Mouse (Mus musculus): ENCODE measurements around the gene Krt36. TPM values are rescaled to one million over a fixed set of nuclear protein-coding genes. Genes with fewer than 3 reads are reported as not detected.

Gene Krt36
- total RNA-seq, 1 experiment from 2014 or later: 0.18 TPM

DNA sequence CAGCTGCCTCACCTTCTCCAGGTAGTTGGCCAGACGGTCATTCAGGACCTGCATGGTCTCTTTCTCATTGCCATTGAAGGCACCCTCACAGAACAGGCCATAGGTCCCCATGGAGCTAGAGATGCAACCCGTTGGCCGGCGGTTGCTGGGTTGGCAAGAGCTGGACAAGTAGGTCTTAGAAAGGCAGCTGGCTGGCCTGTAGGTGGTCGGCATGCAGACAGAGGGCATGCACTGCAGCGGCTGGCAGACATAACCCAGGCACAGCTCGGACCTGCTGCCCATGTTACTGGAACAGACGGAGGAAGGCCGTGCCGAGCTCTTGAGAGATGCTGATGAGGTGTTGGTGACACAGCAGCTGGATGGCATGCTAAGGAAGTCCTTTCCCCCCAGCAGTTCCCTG, 17.6 kb downstream of the Krt36 start, which contains the start of gene Krt32:
TSS of gene Krt32 (minus strand) at position 366 of the 400 bp plus-strand sequence.
- DNase-seq: no peak

- DNase-seq: no peak
Observed at GRCm38 (mm10) chr11:100073873-100074272, 31.6 kb downstream of the Krt36 start.

- DNase-seq: no peak
Observed at GRCm38 (mm10) chr11:100067293-100068036, 38.0 kb downstream of the Krt36 start.

- no peak for DNase-seq
Observed at GRCm38 (mm10) chr11:100066236-100067010, 39.0 kb downstream of the Krt36 start.

- no peak for DNase-seq
Observed at GRCm38 (mm10) chr11:100058875-100059274, 46.6 kb downstream of the Krt36 start.

DNA sequence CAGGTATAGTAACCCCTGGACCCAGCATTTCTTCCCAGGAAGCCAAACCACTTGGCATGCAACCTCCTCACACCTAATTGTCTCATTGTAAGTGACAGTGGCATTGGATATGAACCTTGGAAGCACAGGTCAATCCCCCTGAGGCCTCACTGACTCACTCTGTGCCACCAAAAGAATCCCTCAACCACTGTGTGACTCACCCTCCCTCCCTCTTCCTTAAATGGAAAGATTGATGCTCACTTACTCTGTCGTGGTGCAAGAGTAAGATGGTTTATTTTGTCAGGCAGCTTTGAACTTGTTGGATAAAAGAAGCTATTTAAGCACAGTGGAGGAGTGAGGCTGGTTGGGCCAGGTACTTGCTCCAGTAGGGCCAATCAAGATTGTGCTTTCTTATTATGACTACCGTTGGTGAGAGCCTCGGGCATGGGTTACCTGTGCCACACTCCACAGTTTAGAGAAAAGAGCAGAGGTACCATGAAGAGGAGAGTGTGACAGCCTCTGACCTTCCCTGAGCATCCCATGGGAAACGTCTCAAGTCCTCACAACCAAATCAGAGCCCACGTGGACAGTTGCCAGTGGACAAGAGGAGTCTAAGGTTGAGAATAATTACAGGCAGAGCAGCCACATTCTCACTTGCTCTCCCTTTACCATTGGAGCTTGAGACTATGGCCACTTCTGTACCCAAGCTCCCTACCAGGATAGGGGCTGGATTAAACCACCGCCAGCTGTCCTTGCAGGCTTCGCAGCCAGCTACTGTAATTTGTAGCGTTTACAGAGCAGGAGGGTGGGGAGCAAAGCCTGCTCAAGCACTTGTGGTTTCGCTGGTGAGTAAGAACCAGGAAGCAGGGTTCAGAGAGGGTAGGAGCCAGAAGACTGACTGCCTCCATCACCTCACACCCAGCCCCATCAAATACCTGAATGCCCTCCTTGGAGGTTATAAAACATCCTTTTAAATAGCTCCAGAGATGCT, 49.5 kb downstream of the Krt36 start:
- no peak for DNase-seq

Other genes starting within 250 kb of the Krt36 start
- gene Gm11568, start 247.7 kb downstream of the Krt36 start, total RNA-seq (2021): not detected in 2 replicates
- gene Gm11559, start 241.2 kb downstream of the Krt36 start, total RNA-seq (2021): not detected in 2 replicates
- gene Krtap9-1, start 232.2 kb downstream of the Krt36 start, total RNA-seq (2021): not detected in 2 replicates
- gene Gm11567, start 226.4 kb downstream of the Krt36 start, total RNA-seq (2021): not detected in 2 replicates
- not detected in 2 replicates for gene Krtap31-1, start 197.7 kb downstream of the Krt36 start, total RNA-seq (2021)
- gene Gm11565, start 190.9 kb downstream of the Krt36 start, total RNA-seq (2021): not detected in 2 replicates
- gene Krtap31-2, start 169.3 kb downstream of the Krt36 start, total RNA-seq (2021): not detected in 2 replicates
- gene Krtap9-5, start 157.2 kb downstream of the Krt36 start, total RNA-seq (2021): not detected in 2 replicates
- gene Krtap29-1, start 126.6 kb downstream of the Krt36 start, total RNA-seq (2021): not detected in 2 replicates
- gene Krtap16-1, start 119.0 kb downstream of the Krt36 start, total RNA-seq (2021): not detected in 2 replicates
- gene Krtap17-1, start 111.6 kb downstream of the Krt36 start, total RNA-seq (2021): not detected in 2 replicates
- not detected in 2 replicates for gene Krt33a, start 89.4 kb downstream of the Krt36 start, total RNA-seq (2021)
- gene Krt33b, start 75.8 kb downstream of the Krt36 start, total RNA-seq (2021): not detected in 2 replicates
- not detected in 2 replicates for gene Krt34, start 64.1 kb downstream of the Krt36 start, total RNA-seq (2021)
- not detected in 2 replicates for gene Krt31, start 55.1 kb downstream of the Krt36 start, total RNA-seq (2021)
- not detected in 2 replicates for gene Krt32, start 17.4 kb downstream of the Krt36 start, total RNA-seq (2021)
- not detected in 2 replicates for gene Krt35, start 9.4 kb downstream of the Krt36 start, total RNA-seq (2021)
- not detected in 2 replicates for gene Krt13, start 15.9 kb upstream of the Krt36 start, total RNA-seq (2021)
- gene Krt15, start 30.3 kb upstream of the Krt36 start, total RNA-seq (2021): not detected in 2 replicates
- 0.82 and 1.4 TPM in 2 replicates for gene Krt19, start 43.0 kb upstream of the Krt36 start, total RNA-seq (2021)
- gene Krt9, start 87.6 kb upstream of the Krt36 start, total RNA-seq (2021): not detected in 2 replicates
- gene Krt14, start 101.9 kb upstream of the Krt36 start, total RNA-seq (2021): not detected in 2 replicates
- gene Krt16, start 143.3 kb upstream of the Krt36 start, total RNA-seq (2021): not detected in 2 replicates
- gene Krt17, start 155.4 kb upstream of the Krt36 start, total RNA-seq (2021): not detected in 2 replicates
- not detected in 2 replicates for gene Krt42, start 164.2 kb upstream of the Krt36 start, total RNA-seq (2021)
- 904 and 1,056 TPM in 2 replicates for gene Eif1, start 214.3 kb upstream of the Krt36 start, total RNA-seq (2021)
- not detected in 2 replicates for gene Gast, start 228.8 kb upstream of the Krt36 start, total RNA-seq (2021)

Data from adrenal gland, postnatal 25 days (tissue).